Mouse (Mus musculus): ENCODE measurements at regions not wholly inside any gene's neighbourhood (a gene's known extent, or its start where the extent isn't known, plus 50 kb on each side); places are given as distances from the start of the nearest gene placed in this dataset.

DNA sequence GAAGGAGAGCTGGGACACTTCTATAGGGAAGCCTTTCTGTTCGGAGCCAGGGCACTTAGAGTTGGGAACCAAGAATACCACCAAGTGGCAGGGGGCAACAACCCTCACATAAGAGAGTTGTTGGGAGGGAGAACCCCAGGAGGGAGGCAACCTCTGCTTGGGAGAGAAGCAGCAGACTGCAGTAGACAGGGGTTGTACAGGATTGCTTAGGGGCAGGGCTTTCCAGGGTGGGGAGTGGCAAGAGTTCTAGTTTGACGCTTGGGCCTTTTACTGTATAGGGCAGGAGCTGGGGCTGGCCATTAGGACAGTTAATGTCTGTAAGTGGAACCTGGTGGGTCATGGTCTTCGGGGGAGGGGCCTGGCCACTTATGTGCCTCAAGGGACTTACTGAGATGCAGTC, 57.1 kb upstream of the Ssx2ip start:
- H3K4me1 ChIP-seq (ENCODE audit: control insufficient read depth, insufficient read depth, low read length), result peaks cover 3% of the 10 kb centered on the region; the same call in 1 of the 2 replicates
- H3K4me2 ChIP-seq (replicated peaks; ENCODE audit: low read depth, low read length, severe bottlenecking), result no peak overlapping the region
- 70% methylated on average over 3 of the region's 3 CpGs for WGBS
- no peak overlapping the region for H3K9ac ChIP-seq (ENCODE audit: low read depth, low read length, severe bottlenecking)
- no peaks in the 10 kb centered on the region for H3K36me3 ChIP-seq (ENCODE audit: control insufficient read depth, insufficient read depth, low read length)
- no peak for TF ChIP-seq POLR2A (IDR thresholded peaks at IDR 0.05; ENCODE audit: borderline replicate concordance, extremely low read depth, insufficient read depth, insufficient read length)
- peak; percentile 1 for DNase-seq (ENCODE audit: low spot score)
- no peaks in the 10 kb centered on the region for H3K27me3 ChIP-seq (ENCODE audit: control insufficient read depth, insufficient read depth, low read length)
- no peak for ATAC-seq (ENCODE audit: low FRiP score, low read depth)
- H3K27ac ChIP-seq (replicated peaks; ENCODE audit: low read depth, low read length), result no peak overlapping the region
- no peaks in the 10 kb centered on the region for H3K9me3 ChIP-seq (ENCODE audit: control insufficient read depth, low read length)
- H3K4me3 ChIP-seq (replicated peaks; ENCODE audit: low read length), result no peak overlapping the region

DNA sequence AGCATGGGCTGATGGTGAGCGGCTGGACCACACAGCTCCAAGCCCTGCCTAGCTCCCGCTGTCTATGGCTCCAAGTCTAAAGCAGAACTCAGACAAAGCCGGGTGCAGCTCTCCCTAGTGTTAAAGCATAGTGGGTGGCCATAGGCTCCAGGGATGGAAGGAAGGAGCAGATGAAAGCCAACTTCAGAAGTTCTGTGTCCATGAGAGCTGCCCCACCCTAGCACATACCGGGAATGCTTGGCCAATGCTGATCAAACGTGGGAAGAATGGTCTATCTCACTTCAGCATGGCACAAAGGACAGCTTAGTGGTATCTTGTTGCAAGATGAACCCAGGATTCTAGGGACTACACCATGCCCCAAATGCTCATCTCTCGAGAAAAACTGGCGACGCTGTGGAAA, 55.5 kb upstream of the Ssx2ip start:
- no peak for TF ChIP-seq POLR2A (IDR thresholded peaks at IDR 0.05; ENCODE audit: borderline replicate concordance, extremely low read depth, insufficient read depth, insufficient read length)
- no peak overlapping the region for H3K4me3 ChIP-seq (replicated peaks; ENCODE audit: low read length)
- no peaks in the 10 kb centered on the region for H3K36me3 ChIP-seq (ENCODE audit: control insufficient read depth, insufficient read depth, low read length)
- no peaks in the 10 kb centered on the region for H3K27me3 ChIP-seq (ENCODE audit: control insufficient read depth, insufficient read depth, low read length)
- H3K27ac ChIP-seq (replicated peaks; ENCODE audit: low read depth, low read length), result no peak overlapping the region
- 81% methylated on average over 8 of the region's 8 CpGs for WGBS
- no peak overlapping the region for H3K4me2 ChIP-seq (replicated peaks; ENCODE audit: low read depth, low read length, severe bottlenecking)
- ATAC-seq (ENCODE audit: low FRiP score, low read depth), result no peak
- no peak overlapping the region for H3K9ac ChIP-seq (ENCODE audit: low read depth, low read length, severe bottlenecking)
- no peaks in the 10 kb centered on the region for H3K9me3 ChIP-seq (ENCODE audit: control insufficient read depth, low read length)
- H3K4me1 ChIP-seq (ENCODE audit: control insufficient read depth, insufficient read depth, low read length), result peaks cover 3% of the 10 kb centered on the region; the same call in 1 of the 2 replicates
- no peak for DNase-seq (ENCODE audit: low spot score)

DNA sequence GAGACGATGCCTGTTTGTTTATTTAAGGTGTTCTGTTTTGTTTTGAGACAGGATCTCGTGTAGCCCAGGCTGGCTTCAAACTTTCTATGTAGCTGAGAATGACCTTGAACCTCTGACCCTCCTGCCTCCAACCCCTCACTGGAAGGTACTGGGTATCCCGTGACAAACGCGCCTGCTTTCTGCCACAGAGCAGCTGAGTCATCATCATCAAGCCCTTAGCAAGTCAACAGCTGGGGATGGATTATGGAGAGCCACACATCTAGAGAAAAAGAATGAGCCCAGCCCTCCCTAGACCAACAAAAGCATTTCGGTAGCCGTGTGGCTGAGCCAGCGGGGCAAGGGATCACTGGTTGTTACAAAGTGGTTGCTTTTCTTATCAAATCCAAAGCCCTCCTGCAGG, 55.0 kb upstream of the Ssx2ip start:
- TF ChIP-seq POLR2A (IDR thresholded peaks at IDR 0.05; ENCODE audit: borderline replicate concordance, extremely low read depth, insufficient read depth, insufficient read length), result no peak
- H3K27ac ChIP-seq (replicated peaks; ENCODE audit: low read depth, low read length), result no peak overlapping the region
- WGBS, result 71% methylated on average over 8 of the region's 8 CpGs
- H3K27me3 ChIP-seq (ENCODE audit: control insufficient read depth, insufficient read depth, low read length), result no peaks in the 10 kb centered on the region
- DNase-seq (ENCODE audit: low spot score) (peak; percentile 2), ATAC-seq (ENCODE audit: low FRiP score, low read depth) (no peak)
- H3K36me3 ChIP-seq (ENCODE audit: control insufficient read depth, insufficient read depth, low read length), result no peaks in the 10 kb centered on the region
- H3K4me1 ChIP-seq (ENCODE audit: control insufficient read depth, insufficient read depth, low read length), result peaks cover 3% of the 10 kb centered on the region; the same call in 1 of the 2 replicates
- H3K9ac ChIP-seq (ENCODE audit: low read depth, low read length, severe bottlenecking), result no peak overlapping the region
- no peaks in the 10 kb centered on the region for H3K9me3 ChIP-seq (ENCODE audit: control insufficient read depth, low read length)
- H3K4me2 ChIP-seq (replicated peaks; ENCODE audit: low read depth, low read length, severe bottlenecking), result no peak overlapping the region
- H3K4me3 ChIP-seq (replicated peaks; ENCODE audit: low read length), result no peak overlapping the region

DNA sequence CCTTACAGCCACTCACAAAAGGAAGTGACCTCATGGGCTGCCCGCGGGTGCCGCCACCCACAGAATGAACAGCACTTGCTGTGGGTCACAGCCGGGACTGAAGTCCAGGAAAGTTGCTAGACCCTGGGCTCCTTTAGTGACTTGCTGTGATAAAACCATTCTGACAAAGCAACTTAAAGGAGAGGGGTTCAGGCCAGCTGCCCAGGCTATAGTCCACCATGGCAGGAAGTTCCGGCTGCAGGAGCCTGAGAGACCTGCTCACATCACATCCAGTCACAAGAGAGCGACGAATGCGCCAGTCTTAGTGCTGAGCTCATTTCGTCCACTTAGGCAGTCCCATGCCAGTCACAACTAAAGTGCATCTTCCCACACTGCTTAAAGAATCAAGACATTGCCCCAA, 54.3 kb upstream of the Ssx2ip start:
- TF ChIP-seq POLR2A (IDR thresholded peaks at IDR 0.05; ENCODE audit: borderline replicate concordance, extremely low read depth, insufficient read depth, insufficient read length), result no peak
- no peak for DNase-seq (ENCODE audit: low spot score)
- H3K9me3 ChIP-seq (ENCODE audit: control insufficient read depth, low read length), result no peaks in the 10 kb centered on the region
- H3K4me2 ChIP-seq (replicated peaks; ENCODE audit: low read depth, low read length, severe bottlenecking), result no peak overlapping the region
- 94% methylated on average over 9 of the region's 9 CpGs for WGBS
- no peak overlapping the region for H3K9ac ChIP-seq (ENCODE audit: low read depth, low read length, severe bottlenecking)
- H3K27ac ChIP-seq (replicated peaks; ENCODE audit: low read depth, low read length), result no peak overlapping the region
- no peaks in the 10 kb centered on the region for H3K27me3 ChIP-seq (ENCODE audit: control insufficient read depth, insufficient read depth, low read length)
- no peak for ATAC-seq (ENCODE audit: low FRiP score, low read depth)
- H3K4me3 ChIP-seq (replicated peaks; ENCODE audit: low read length), result no peak overlapping the region
- peaks cover 3% of the 10 kb centered on the region; the same call in 1 of the 2 replicates for H3K4me1 ChIP-seq (ENCODE audit: control insufficient read depth, insufficient read depth, low read length)
- H3K36me3 ChIP-seq (ENCODE audit: control insufficient read depth, insufficient read depth, low read length), result no peaks in the 10 kb centered on the region

DNA sequence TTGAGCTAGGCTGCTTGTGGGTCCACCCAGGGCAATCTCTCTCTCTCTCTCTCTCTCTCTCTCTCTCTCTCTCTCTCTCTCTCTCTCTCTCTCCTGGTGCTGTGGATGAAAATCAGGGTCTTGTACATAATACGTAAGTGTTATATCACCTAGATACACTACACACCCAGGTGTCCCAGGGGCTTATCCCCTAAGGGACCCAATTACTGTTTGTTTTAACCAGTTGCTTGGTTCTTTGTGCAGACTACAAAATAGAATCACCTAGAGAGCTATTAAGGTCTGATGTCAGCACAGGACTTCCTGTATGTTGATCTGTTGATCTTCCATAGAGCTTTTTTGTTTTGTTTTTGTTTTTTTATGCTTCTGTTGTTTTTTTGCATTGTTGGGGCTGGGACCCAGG, 53.0 kb upstream of the Ssx2ip start:
- no peak overlapping the region for H3K4me2 ChIP-seq (replicated peaks; ENCODE audit: low read depth, low read length, severe bottlenecking)
- WGBS, result 96% methylated on average over 1 of the region's 1 CpGs
- no peak for TF ChIP-seq POLR2A (IDR thresholded peaks at IDR 0.05; ENCODE audit: borderline replicate concordance, extremely low read depth, insufficient read depth, insufficient read length)

DNA sequence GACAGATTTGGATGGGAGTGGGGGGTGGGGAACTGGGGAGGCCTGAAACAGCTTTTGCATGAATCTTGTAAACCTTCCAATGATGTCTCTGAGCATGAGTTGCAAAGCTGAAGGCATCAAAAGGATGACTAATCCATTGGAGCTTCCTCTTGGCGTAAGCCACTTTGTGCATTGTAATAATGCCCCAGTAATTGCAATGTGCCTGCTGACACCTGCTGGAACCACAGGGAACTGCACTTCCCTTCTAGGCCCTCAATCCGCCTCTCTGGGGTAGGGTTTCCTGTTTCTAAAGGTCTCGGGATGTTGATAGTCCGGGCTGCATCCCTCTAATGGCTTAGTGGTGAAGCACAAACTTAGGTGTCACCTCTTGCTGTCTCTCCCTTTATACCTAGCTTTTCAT, 52.3 kb upstream of the Ssx2ip start:
- no peak for TF ChIP-seq POLR2A (IDR thresholded peaks at IDR 0.05; ENCODE audit: borderline replicate concordance, extremely low read depth, insufficient read depth, insufficient read length)
- H3K27me3 ChIP-seq (ENCODE audit: control insufficient read depth, insufficient read depth, low read length), result no peaks in the 10 kb centered on the region
- no peak overlapping the region for H3K27ac ChIP-seq (replicated peaks; ENCODE audit: low read depth, low read length)
- no peaks in the 10 kb centered on the region for H3K36me3 ChIP-seq (ENCODE audit: control insufficient read depth, insufficient read depth, low read length)
- H3K9me3 ChIP-seq (ENCODE audit: control insufficient read depth, low read length), result no peaks in the 10 kb centered on the region
- H3K4me3 ChIP-seq (replicated peaks; ENCODE audit: low read length), result no peak overlapping the region
- DNase-seq (ENCODE audit: low spot score) (no peak), ATAC-seq (ENCODE audit: low FRiP score, low read depth) (no peak)
- 88% methylated on average over 4 of the region's 4 CpGs for WGBS
- no peaks in the 10 kb centered on the region for H3K4me1 ChIP-seq (ENCODE audit: control insufficient read depth, insufficient read depth, low read length)
- H3K4me2 ChIP-seq (replicated peaks; ENCODE audit: low read depth, low read length, severe bottlenecking), result no peak overlapping the region
- no peak overlapping the region for H3K9ac ChIP-seq (ENCODE audit: low read depth, low read length, severe bottlenecking)

More for the DNA sequence above, 53.0 kb upstream of the Ssx2ip start:
- DNase-seq (ENCODE audit: low spot score), result no peak
- Histone ChIP-seq H3K27me3 (ENCODE audit: control insufficient read depth, insufficient read depth, low read length) (no peaks in the 10 kb centered on the region), H3K9me3 (ENCODE audit: control insufficient read depth, low read length) (no peaks in the 10 kb centered on the region), H3K4me1 (ENCODE audit: control insufficient read depth, insufficient read depth, low read length) (no peaks in the 10 kb centered on the region), H3K4me3 (replicated peaks; ENCODE audit: low read length) (no peak overlapping the region), H3K9ac (ENCODE audit: low read depth, low read length, severe bottlenecking) (no peak overlapping the region), H3K36me3 (ENCODE audit: control insufficient read depth, insufficient read depth, low read length) (no peaks in the 10 kb centered on the region), H3K27ac (replicated peaks; ENCODE audit: low read depth, low read length) (no peak overlapping the region)
- ATAC-seq (ENCODE audit: low FRiP score, low read depth), result no peak

Data from limb, embryonic 14.5 days (tissue).